Mouse (Mus musculus): ENCODE measurements around the gene Mup21. TPM values are rescaled to one million over a fixed set of nuclear protein-coding genes. Genes with fewer than 3 reads are reported as not detected.
"Not testable (repeated sequence)": the region's sequence is repeated elsewhere in the genome, so short reads cannot be mapped to it uniquely, and the experiment has no call there.

Gene Mup21
- not detected in 2 replicates for polyA plus RNA-seq (2015; fragmentation: Nextera tagmentation; extraction: Ambion mirVana)

DNA sequence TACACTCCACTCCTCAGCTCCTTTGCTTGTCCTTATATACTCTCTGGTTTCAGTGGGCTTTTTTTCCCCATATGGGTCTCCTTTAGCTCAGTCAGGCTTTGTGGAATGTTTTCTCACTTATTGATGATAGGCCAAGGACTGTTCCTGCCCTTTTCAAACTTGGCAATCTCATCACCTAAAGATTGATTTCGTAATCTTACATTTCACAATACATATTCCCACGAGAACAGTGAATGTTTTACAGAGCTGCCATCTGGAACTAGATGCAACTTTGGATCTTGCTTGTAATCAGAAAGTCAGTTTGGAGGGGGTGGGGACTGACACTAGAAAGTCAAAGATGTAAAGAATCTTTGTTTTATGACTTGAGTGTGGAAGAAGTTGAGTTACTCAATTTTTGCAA, at the start of gene Mup21:
Mup21 (minus strand) TSS at position 53 of the 400 bp plus-strand sequence.
- H3K4me2 ChIP-seq (ENCODE audit: low read length) = no peak within 1 kb of the TSS
- no peak within 1 kb of the TSS for H3K27ac ChIP-seq (ENCODE audit: low read depth, low read length)
- H3K9me3 ChIP-seq (ENCODE audit: control insufficient read depth, low read length) = no peaks in the 10 kb centered on the region
- H3K36me3 ChIP-seq (ENCODE audit: control insufficient read depth, insufficient read depth, low read length) = no peaks in the 10 kb centered on the region
- H3K27me3 ChIP-seq (replicated peaks; ENCODE audit: control insufficient read depth, insufficient read depth, low read length) = no peaks in the 10 kb centered on the region
- ATAC-seq = no peak
- no peak within 1 kb of the TSS for H3K9ac ChIP-seq (ENCODE audit: low read depth, low read length)
- 78% methylated on average over 2 of the region's 2 CpGs for WGBS
- H3K4me1 ChIP-seq (ENCODE audit: control insufficient read depth, insufficient read depth, low read depth, low read length) = no peaks in the 10 kb centered on the region
- H3K4me3 ChIP-seq (ENCODE audit: low read length) = no peak within 1 kb of the TSS

DNA sequence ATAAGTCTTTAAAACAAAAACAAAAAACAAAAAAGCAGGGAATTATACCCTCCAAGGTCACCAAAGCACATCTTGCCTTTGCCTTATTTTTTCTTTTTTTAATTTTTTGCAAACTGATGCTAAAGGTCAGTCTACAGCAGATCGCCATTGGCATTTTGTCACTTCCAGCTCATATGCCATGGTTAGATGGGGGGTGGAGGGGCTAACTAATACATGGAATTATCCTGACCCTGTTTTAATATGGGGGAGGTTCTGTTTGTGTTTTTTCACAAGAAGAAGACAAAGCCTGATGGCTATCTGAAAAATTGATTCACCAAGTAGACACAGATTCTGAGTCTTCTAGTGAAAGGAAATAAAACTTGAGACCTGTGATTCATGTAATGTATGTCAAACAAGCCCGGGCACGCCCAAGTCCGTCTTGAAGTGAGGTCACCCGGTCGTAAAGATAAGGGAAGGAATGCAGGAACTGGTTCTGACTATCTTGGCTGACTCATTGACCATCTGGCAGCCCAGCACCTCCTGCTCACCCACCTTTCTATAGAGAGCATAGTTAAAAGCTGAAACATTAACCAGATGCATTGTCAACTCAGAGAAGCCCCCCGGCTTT, 49.4 kb upstream of the Mup21 start:
- Histone ChIP-seq H3K4me3 (ENCODE audit: low read length) (no peak overlapping the region), H3K27ac (ENCODE audit: low read depth, low read length) (no peak overlapping the region), H3K27me3 (replicated peaks; ENCODE audit: control insufficient read depth, insufficient read depth, low read length) (no peaks in the 10 kb centered on the region), H3K4me2 (ENCODE audit: low read length) (no peak overlapping the region), H3K36me3 (ENCODE audit: control insufficient read depth, insufficient read depth, low read length) (peaks cover 72% of the 10 kb centered on the region), H3K9ac (ENCODE audit: low read depth, low read length) (no peak overlapping the region), H3K4me1 (ENCODE audit: control insufficient read depth, insufficient read depth, low read depth, low read length) (no peaks in the 10 kb centered on the region), H3K9me3 (ENCODE audit: control insufficient read depth, low read length) (peaks cover 9% of the 10 kb centered on the region; the same call in 1 of the 2 replicates)
- no peak for ATAC-seq
- 96% methylated on average over 7 of the region's 7 CpGs for WGBS

GRCm38 (mm10) chr4:62188778-62189177, 38.1 kb upstream of the Mup21 start:
- H3K9me3 ChIP-seq (ENCODE audit: control insufficient read depth, low read length) = peaks cover 49% of the 10 kb centered on the region
- H3K36me3 ChIP-seq (ENCODE audit: control insufficient read depth, insufficient read depth, low read length) = peaks cover 51% of the 10 kb centered on the region

DNA sequence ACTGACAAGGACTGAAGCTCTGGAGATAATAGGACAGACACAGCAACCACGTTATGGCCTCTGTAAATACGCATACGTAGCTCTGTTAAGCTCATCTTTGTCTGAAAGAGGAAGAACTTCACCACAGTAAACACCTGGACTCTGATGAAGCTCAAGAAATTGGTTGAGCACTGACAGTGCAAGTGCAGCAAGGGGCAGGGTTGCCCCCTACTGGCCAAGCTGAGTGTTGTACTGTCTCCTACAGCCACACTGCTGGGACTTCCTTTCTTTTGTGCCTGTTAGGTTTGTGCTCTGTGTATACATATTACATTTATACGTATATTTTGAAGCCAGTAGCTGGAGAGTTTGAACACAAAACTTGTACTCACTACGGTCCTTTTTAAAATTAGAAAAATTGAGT, 26.6 kb upstream of the Mup21 start:
- 46% methylated on average over 5 of the region's 5 CpGs for WGBS

More at GRCm38 (mm10) chr4:62188778-62189177, 38.1 kb upstream of the Mup21 start:
- Histone ChIP-seq H3K4me2 (ENCODE audit: low read length) (no peak overlapping the region), H3K27me3 (replicated peaks; ENCODE audit: control insufficient read depth, insufficient read depth, low read length) (no peaks in the 10 kb centered on the region), H3K27ac (ENCODE audit: low read depth, low read length) (no peak overlapping the region), H3K4me3 (ENCODE audit: low read length) (no peak overlapping the region), H3K4me1 (ENCODE audit: control insufficient read depth, insufficient read depth, low read depth, low read length) (no peaks in the 10 kb centered on the region), H3K9ac (ENCODE audit: low read depth, low read length) (no peak overlapping the region)
- no peak for ATAC-seq

DNA sequence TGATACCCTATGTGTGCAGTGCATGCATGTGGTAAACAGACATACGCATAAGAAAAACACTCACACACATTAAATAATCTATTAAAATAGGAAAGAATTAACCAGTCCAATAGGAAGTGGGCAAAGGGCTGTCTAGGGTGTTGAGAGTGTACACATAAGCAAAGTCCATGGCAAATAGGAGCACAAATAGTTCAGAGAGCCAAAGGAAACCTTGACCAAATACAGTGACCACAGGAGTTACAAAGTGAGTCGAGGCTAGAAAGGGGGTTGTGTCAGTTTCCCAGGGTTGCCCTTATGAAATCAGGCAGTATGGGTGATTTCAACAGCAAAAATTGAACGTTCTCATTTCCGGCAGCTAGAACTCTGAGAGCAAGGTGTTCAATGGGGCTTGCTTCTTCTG, 23.8 kb upstream of the Mup21 start:
- H3K9me3 ChIP-seq (ENCODE audit: control insufficient read depth, low read length) = no peaks in the 10 kb centered on the region
- WGBS = 89% methylated on average over 4 of the region's 4 CpGs
- no peak overlapping the region for H3K27ac ChIP-seq (ENCODE audit: low read depth, low read length)
- no peaks in the 10 kb centered on the region for H3K27me3 ChIP-seq (replicated peaks; ENCODE audit: control insufficient read depth, insufficient read depth, low read length)
- ATAC-seq = no peak
- no peak overlapping the region for H3K4me2 ChIP-seq (ENCODE audit: low read length)
- H3K4me3 ChIP-seq (ENCODE audit: low read length) = no peak overlapping the region
- H3K4me1 ChIP-seq (ENCODE audit: control insufficient read depth, insufficient read depth, low read depth, low read length) = no peaks in the 10 kb centered on the region
- H3K9ac ChIP-seq (ENCODE audit: low read depth, low read length) = no peak overlapping the region
- H3K36me3 ChIP-seq (ENCODE audit: control insufficient read depth, insufficient read depth, low read length) = no peaks in the 10 kb centered on the region

More for the DNA sequence above, 26.6 kb upstream of the Mup21 start:
- no peaks in the 10 kb centered on the region for H3K9me3 ChIP-seq (ENCODE audit: control insufficient read depth, low read length)
- no peaks in the 10 kb centered on the region for H3K36me3 ChIP-seq (ENCODE audit: control insufficient read depth, insufficient read depth, low read length)
- no peaks in the 10 kb centered on the region for H3K4me1 ChIP-seq (ENCODE audit: control insufficient read depth, insufficient read depth, low read depth, low read length)
- ATAC-seq = no peak
- no peaks in the 10 kb centered on the region for H3K27me3 ChIP-seq (replicated peaks; ENCODE audit: control insufficient read depth, insufficient read depth, low read length)
- no peak overlapping the region for H3K27ac ChIP-seq (ENCODE audit: low read depth, low read length)
- no peak overlapping the region for H3K4me2 ChIP-seq (ENCODE audit: low read length)
- no peak overlapping the region for H3K4me3 ChIP-seq (ENCODE audit: low read length)
- H3K9ac ChIP-seq (ENCODE audit: low read depth, low read length) = no peak overlapping the region

- H3K36me3 ChIP-seq (ENCODE audit: control insufficient read depth, insufficient read depth, low read length); H3K27ac ChIP-seq (ENCODE audit: low read depth, low read length); H3K27me3 ChIP-seq (replicated peaks; ENCODE audit: control insufficient read depth, insufficient read depth, low read length); H3K9ac ChIP-seq (ENCODE audit: low read depth, low read length); H3K4me3 ChIP-seq (ENCODE audit: low read length); H3K9me3 ChIP-seq (ENCODE audit: control insufficient read depth, low read length); H3K4me2 ChIP-seq (ENCODE audit: low read length); ATAC-seq; H3K4me1 ChIP-seq (ENCODE audit: control insufficient read depth, insufficient read depth, low read depth, low read length): not testable (repeated sequence)
- WGBS = 92% methylated on average over 13 of the region's 13 CpGs
These were observed 17.0 kb upstream of the Mup21 start for GRCm38 (mm10) chr4:62167636-62168035.

GRCm38 (mm10) chr4:62158401-62158800, 7.7 kb upstream of the Mup21 start:
- 83% methylated on average over 1 of the region's 1 CpGs for WGBS
- no peaks in the 10 kb centered on the region for H3K9me3 ChIP-seq (ENCODE audit: control insufficient read depth, low read length)
- no peaks in the 10 kb centered on the region for H3K27me3 ChIP-seq (replicated peaks; ENCODE audit: control insufficient read depth, insufficient read depth, low read length)
- H3K4me3 ChIP-seq (ENCODE audit: low read length) = no peak overlapping the region
- H3K4me1 ChIP-seq (ENCODE audit: control insufficient read depth, insufficient read depth, low read depth, low read length) = no peaks in the 10 kb centered on the region
- H3K4me2 ChIP-seq (ENCODE audit: low read length) = no peak overlapping the region
- ATAC-seq = no peak
- no peak overlapping the region for H3K27ac ChIP-seq (ENCODE audit: low read depth, low read length)
- no peak overlapping the region for H3K9ac ChIP-seq (ENCODE audit: low read depth, low read length)
- no peaks in the 10 kb centered on the region for H3K36me3 ChIP-seq (ENCODE audit: control insufficient read depth, insufficient read depth, low read length)

- WGBS = 66% methylated on average over 7 of the region's 7 CpGs
- no peak overlapping the region for H3K9ac ChIP-seq (ENCODE audit: low read depth, low read length)
- H3K4me3 ChIP-seq (ENCODE audit: low read length) = no peak overlapping the region
- no peak overlapping the region for H3K27ac ChIP-seq (ENCODE audit: low read depth, low read length)
- no peak overlapping the region for H3K4me2 ChIP-seq (ENCODE audit: low read length)
- no peaks in the 10 kb centered on the region for H3K27me3 ChIP-seq (replicated peaks; ENCODE audit: control insufficient read depth, insufficient read depth, low read length)
- no peaks in the 10 kb centered on the region for H3K36me3 ChIP-seq (ENCODE audit: control insufficient read depth, insufficient read depth, low read length)
- no peak for ATAC-seq
- H3K9me3 ChIP-seq (ENCODE audit: control insufficient read depth, low read length) = peaks cover 9% of the 10 kb centered on the region
- H3K4me1 ChIP-seq (ENCODE audit: control insufficient read depth, insufficient read depth, low read depth, low read length) = no peaks in the 10 kb centered on the region
These were observed 17.0 kb downstream of the Mup21 start for GRCm38 (mm10) chr4:62133706-62134105.

DNA sequence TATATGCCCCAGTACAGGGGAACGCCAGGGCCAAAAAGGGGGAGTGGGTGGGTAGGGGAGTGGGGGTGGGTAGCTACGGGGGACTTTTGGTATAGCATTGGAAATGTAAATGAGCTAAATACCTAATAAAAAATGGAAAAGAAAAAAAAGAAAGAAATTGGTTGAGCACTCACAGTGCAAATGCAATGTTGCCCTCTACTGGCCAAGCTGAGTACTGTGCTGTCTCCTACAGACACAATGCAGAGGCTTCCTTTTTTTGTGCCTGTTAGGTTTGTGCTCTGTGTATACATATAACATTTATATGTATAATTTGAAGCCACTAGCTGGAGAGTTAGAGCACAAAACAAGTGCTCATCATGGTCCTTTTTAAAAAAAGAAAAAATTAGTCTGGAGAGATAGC, 47.3 kb downstream of the Mup21 start:
- ATAC-seq; H3K27me3 ChIP-seq (replicated peaks; ENCODE audit: control insufficient read depth, insufficient read depth, low read length); H3K4me2 ChIP-seq (ENCODE audit: low read length); H3K9me3 ChIP-seq (ENCODE audit: control insufficient read depth, low read length); H3K36me3 ChIP-seq (ENCODE audit: control insufficient read depth, insufficient read depth, low read length); H3K4me3 ChIP-seq (ENCODE audit: low read length); H3K9ac ChIP-seq (ENCODE audit: low read depth, low read length); H3K4me1 ChIP-seq (ENCODE audit: control insufficient read depth, insufficient read depth, low read depth, low read length); H3K27ac ChIP-seq (ENCODE audit: low read depth, low read length): not testable (repeated sequence)
- WGBS = 78% methylated on average over 2 of the region's 2 CpGs
